Mouse (Mus musculus) MEL (cell line): ENCODE data around the gene Xrn1. TPM values are rescaled to one million over a fixed set of nuclear protein-coding genes. Genes with fewer than 3 reads are reported as not detected.

Source experiments
- DNase-seq: peaks from one replicate; pipeline ENCODE4 v3.0.0; 2011; ENCODE audit warnings: low read depth, low spot score
- H3K27ac ChIP-seq: 2 replicates; pipeline ENCODE4 v1.5.1; 2012; ENCODE audit warnings: low read depth, mild to moderate bottlenecking, control low read depth, low read length, moderate library complexity; ENCODE audit not compliant: control insufficient read depth
- H3K27me3 ChIP-seq, 2 experiments: fragments of 150-350 bp in 1 of 2; sonication (generic) in 1 of 2; 2 replicates each; pipeline ENCODE4 v1.6.1; 2012; ENCODE audit warnings: low read length in 2 of 2, mild to moderate bottlenecking in 2 of 2, improper control_type of control experiment in 1 of 2, moderate library complexity in 1 of 2; ENCODE audit not compliant: insufficient read depth in 2 of 2, control insufficient read depth in 1 of 2
- H3K36me3 ChIP-seq, 2 experiments: 2 replicates each; pipeline ENCODE4 v1.6.1; 2012 to 2014; ENCODE audit warnings: low read length in 2 of 2, improper control_type of control experiment in 1 of 2, inconsistent platforms in 1 of 2, mild to moderate bottlenecking in 1 of 2; ENCODE audit not compliant: insufficient read depth in 2 of 2, control insufficient read depth in 1 of 2
- H3K4me1 ChIP-seq, 2 experiments: fragments of 150-350 bp in 1 of 2; sonication (generic) in 1 of 2; 2 replicates each; pipeline ENCODE4 v1.6.1; 2012; ENCODE audit warnings: low read length in 2 of 2, improper control_type of control experiment in 1 of 2, mild to moderate bottlenecking in 1 of 2; ENCODE audit not compliant: insufficient read depth in 2 of 2, control insufficient read depth in 1 of 2
- H3K4me3 ChIP-seq, 2 experiments: fragments of 150-350 bp in 1 of 2; sonication (generic) in 1 of 2; 2 replicates each; pipeline ENCODE4 v1.5.1; 2012; ENCODE audit warnings: low read depth in 2 of 2, low read length in 2 of 2, mild to moderate bottlenecking in 2 of 2, moderate library complexity in 2 of 2, control low read depth in 1 of 2, improper control_type of control experiment in 1 of 2; ENCODE audit not compliant: control insufficient read depth in 1 of 2, insufficient read depth in 1 of 2
- H3K79me2 ChIP-seq: 2 replicates; pipeline ENCODE4 v1.6.1; 2012; ENCODE audit warnings: mild to moderate bottlenecking, low read length, moderate library complexity; ENCODE audit not compliant: control insufficient read depth, poor library complexity, insufficient read depth
- H3K9ac ChIP-seq: 2 replicates; pipeline ENCODE4 v1.6.1; 2012; ENCODE audit warnings: low read depth, mild to moderate bottlenecking, control low read depth, low read length, moderate library complexity; ENCODE audit not compliant: control insufficient read depth, poor library complexity, severe bottlenecking
- H3K9me3 ChIP-seq: fragments of 150-350 bp; sonication (generic); replicated peaks from 2 replicates; pipeline ENCODE4 v1.6.1; 2012; ENCODE audit warnings: mild to moderate bottlenecking, low read length, improper control_type of control experiment, moderate library complexity; ENCODE audit not compliant: insufficient read depth
- CHD1 ChIP-seq: IDR thresholded peaks from 2 replicates; pipeline ENCODE4 v1.6.1; 2012; ENCODE audit warnings: low read depth, mild to moderate bottlenecking, inconsistent platforms, low read length, improper control_type of control experiment
- CTCF ChIP-seq, 3 experiments: IDR thresholded peaks in 2 of 3; conservative IDR thresholded peaks in 1 of 3; 2 replicates each; pipeline ENCODE4 v1.5.1; 2011 to 2012; ENCODE audit warnings: low read length in 3 of 3, low read depth in 2 of 3, mild to moderate bottlenecking in 2 of 3, improper control_type of control experiment in 1 of 3, inconsistent platforms in 1 of 3, mixed read lengths in 1 of 3, moderate library complexity in 1 of 3; ENCODE audit not compliant: control insufficient read depth in 1 of 3, insufficient read depth in 1 of 3, poor library complexity in 1 of 3, severe bottlenecking in 1 of 3
- E2F4 ChIP-seq: IDR thresholded peaks from 2 replicates; pipeline ENCODE4 v1.6.1; 2011; ENCODE audit warnings: low read depth, low read length, improper control_type of control experiment, borderline replicate concordance
- EP300 ChIP-seq, 2 experiments: IDR thresholded peaks; 2 replicates each; pipeline ENCODE4 v1.6.1; 2011; ENCODE audit warnings: improper control_type of control experiment in 2 of 2, low read length in 2 of 2, low read depth in 1 of 2, mild to moderate bottlenecking in 1 of 2
- GABPA ChIP-seq: IDR thresholded peaks from 2 replicates; pipeline ENCODE4 v1.6.1; 2012; ENCODE audit warnings: low read depth, mild to moderate bottlenecking, inconsistent platforms, low read length, improper control_type of control experiment, moderate library complexity
- GATA1 ChIP-seq: IDR thresholded peaks from 2 replicates; pipeline ENCODE4 v1.6.1; 2011; ENCODE audit warnings: low read depth, low read length, improper control_type of control experiment
- JUND ChIP-seq: IDR thresholded peaks from 2 replicates; pipeline ENCODE4 v1.6.1; 2011; ENCODE audit warnings: low read depth, mild to moderate bottlenecking, improper control_type of control experiment, low read length
- KAT2A ChIP-seq: conservative IDR thresholded peaks from 2 replicates; pipeline ENCODE4 v1.6.1; 2012; ENCODE audit warnings: low read depth, low read length, improper control_type of control experiment, inconsistent platforms
- MAFK ChIP-seq: IDR thresholded peaks from 2 replicates; pipeline ENCODE4 v1.6.1; 2011; ENCODE audit warnings: low read depth, mild to moderate bottlenecking, low read length, improper control_type of control experiment, borderline replicate concordance
- MEF2A ChIP-seq: IDR thresholded peaks from 2 replicates; pipeline ENCODE4 v1.6.1; 2014; ENCODE audit warnings: low read depth, mild to moderate bottlenecking, inconsistent platforms, low read length, improper control_type of control experiment; ENCODE audit not compliant: poor library complexity, insufficient replicate concordance, severe bottlenecking; ENCODE audit errors: extremely low read depth
- MXI1 ChIP-seq: IDR thresholded peaks from 2 replicates; pipeline ENCODE4 v1.6.1; 2011; ENCODE audit warnings: mild to moderate bottlenecking, low read depth, low read length, improper control_type of control experiment
- MYB ChIP-seq: IDR thresholded peaks from 2 replicates; pipeline ENCODE4 v1.6.1; 2011; ENCODE audit warnings: mild to moderate bottlenecking, low read depth, low read length, improper control_type of control experiment
- NELFE ChIP-seq: IDR thresholded peaks from 2 replicates; pipeline ENCODE4 v1.6.1; 2011; ENCODE audit warnings: low read depth, low read length, improper control_type of control experiment
- NRF1 ChIP-seq: IDR thresholded peaks from 2 replicates; pipeline ENCODE4 v1.6.1; 2014; ENCODE audit warnings: low read depth, mild to moderate bottlenecking, inconsistent platforms, low read length, improper control_type of control experiment, moderate library complexity; ENCODE audit not compliant: poor library complexity, insufficient read depth, severe bottlenecking
- POLR2AphosphoS2 ChIP-seq: IDR thresholded peaks from 2 replicates; pipeline ENCODE4 v1.6.1; 2011; ENCODE audit warnings: low read length, improper control_type of control experiment
- POLR2AphosphoS5 ChIP-seq: IDR thresholded peaks from 2 replicates; pipeline ENCODE4 v1.6.1; 2012; ENCODE audit warnings: low read depth, borderline replicate concordance, mild to moderate bottlenecking, inconsistent platforms, low read length, moderate library complexity, mixed read lengths
- RAD21 ChIP-seq: IDR thresholded peaks from 2 replicates; pipeline ENCODE4 v1.6.1; 2011; ENCODE audit warnings: mild to moderate bottlenecking, low read depth, low read length, improper control_type of control experiment
- SIN3A ChIP-seq: IDR thresholded peaks from 2 replicates; pipeline ENCODE4 v1.6.1; 2012; ENCODE audit warnings: low read length, improper control_type of control experiment, inconsistent platforms
- SMC3 ChIP-seq: IDR thresholded peaks from 2 replicates; pipeline ENCODE4 v1.6.1; 2011; ENCODE audit warnings: low read depth, low read length, improper control_type of control experiment
- TAL1 ChIP-seq: IDR thresholded peaks from 2 replicates; pipeline ENCODE4 v1.6.1; 2012; ENCODE audit warnings: mild to moderate bottlenecking, inconsistent platforms, low read length, moderate library complexity, mixed read lengths
- TBP ChIP-seq: IDR thresholded peaks from 2 replicates; pipeline ENCODE4 v1.8.0; 2011; ENCODE audit warnings: low read depth, low read length, improper control_type of control experiment
- TCF12 ChIP-seq: IDR thresholded peaks from 2 replicates; pipeline ENCODE4 v1.6.1; 2014; ENCODE audit warnings: low read depth, mild to moderate bottlenecking, inconsistent platforms, low read length, improper control_type of control experiment, moderate library complexity
- UBTF ChIP-seq: IDR thresholded peaks from 2 replicates; pipeline ENCODE4 v1.6.1; 2012; ENCODE audit warnings: low read depth, mild to moderate bottlenecking, inconsistent platforms, low read length, improper control_type of control experiment, moderate library complexity, borderline replicate concordance; ENCODE audit not compliant: insufficient read depth
- USF1 ChIP-seq: IDR thresholded peaks from 2 replicates; pipeline ENCODE4 v1.6.1; 2014; ENCODE audit warnings: low read depth, mild to moderate bottlenecking, inconsistent platforms, low read length, improper control_type of control experiment, moderate library complexity
- USF2 ChIP-seq, 2 experiments: IDR thresholded peaks; 2 replicates each; pipeline ENCODE4 v1.6.1; 2011 to 2012; ENCODE audit warnings: improper control_type of control experiment in 2 of 2, low read length in 2 of 2, borderline replicate concordance in 1 of 2, inconsistent platforms in 1 of 2, low read depth in 1 of 2, mild to moderate bottlenecking in 1 of 2; ENCODE audit not compliant: insufficient read depth in 1 of 2
- ZC3H11A ChIP-seq: IDR thresholded peaks from 2 replicates; pipeline ENCODE4 v1.6.1; 2012; ENCODE audit warnings: low read depth, mild to moderate bottlenecking, inconsistent platforms, low read length, improper control_type of control experiment
- ZKSCAN1 ChIP-seq: IDR thresholded peaks from 2 replicates; pipeline ENCODE4 v1.6.1; 2012; ENCODE audit warnings: low read depth, mild to moderate bottlenecking, inconsistent platforms, low read length, improper control_type of control experiment, moderate library complexity
- ZNF384 ChIP-seq: IDR thresholded peaks from 2 replicates; pipeline ENCODE4 v1.6.1; 2012; ENCODE audit warnings: low read depth, mild to moderate bottlenecking, inconsistent platforms, low read length, improper control_type of control experiment
- polyA plus RNA-seq, 2 experiments: library from polyadenylated mRNA; stranded (reverse) in 1 of 2; unstranded in 1 of 2; fragments of >175 nt in 1 of 2; fragments of >200 nt in 1 of 2; gene quantifications; 2 replicates each; pipeline versions ENCODE4 v1.2.1 to v1.2.4; 2012; ENCODE audit warnings: low replicate concordance in 2 of 2, low read depth in 1 of 2; ENCODE audit not compliant: insufficient read length in 2 of 2, insufficient read depth in 1 of 2, missing spikeins in 1 of 2
- total RNA-seq: library from RNA; depleted of rRNA; stranded (reverse); fragments of 300-350 nt; gene quantifications from 2 replicates; pipeline ENCODE4 v1.2.3, GENCODE M21; 2012

Gene Xrn1
- total and polyA plus RNA-seq, 3 experiments: 7.6 to 8.3 TPM; not detected in 1

DNA sequence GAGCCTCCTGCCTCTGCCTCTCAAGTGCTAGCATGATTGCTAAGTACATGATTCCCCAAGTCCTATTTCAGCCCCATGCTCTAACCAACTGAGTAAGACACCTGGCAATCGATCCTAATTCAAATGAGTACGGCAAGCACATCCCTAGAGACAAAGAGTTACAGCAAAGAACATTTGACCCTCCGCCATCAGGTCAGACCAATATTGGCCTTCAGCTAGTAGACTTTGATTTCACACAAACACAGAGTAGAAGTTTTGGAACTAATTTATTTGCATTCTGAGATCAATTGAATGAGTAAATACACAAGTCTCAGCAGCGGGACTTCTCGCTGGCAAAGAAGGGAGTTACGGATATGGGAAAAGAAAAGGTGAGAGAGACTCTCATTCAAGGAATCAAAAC, 130.7 kb downstream of the Xrn1 start:
- Histone ChIP-seq H3K36me3 (peaks cover 0 to 2% of the 10 kb centered on the region in 2 experiments; a peak in 2 of 4 replicates), H3K27me3 (no peaks in the 10 kb centered on the region), H3K27ac (no peak overlapping the region), H3K4me3 (no peak overlapping the region), H3K9ac (no peak overlapping the region), H3K4me1 (peaks cover 0 to 2% of the 10 kb centered on the region in 2 experiments; a peak in 1 of 4 replicates), H3K9me3 (no peaks in the 10 kb centered on the region), H3K79me2 (no peaks in the 10 kb centered on the region)
- no peak for TF ChIP-seq CTCF (IDR thresholded peaks at IDR 0.05 in 2 of 3, conservative IDR thresholded peaks at IDR 0.05 in 1 of 3; ENCODE audit: control insufficient read depth in 1 of 3, insufficient read depth in 1 of 3, low read depth in 2 of 3, low read length in 3 of 3, poor library complexity in 1 of 3, severe bottlenecking in 1 of 3)
- TF ChIP-seq MAFK: no peak
- no peak for TF ChIP-seq E2F4
- no peak for TF ChIP-seq NRF1
- no peak for TF ChIP-seq ZKSCAN1
- TF ChIP-seq TBP: no peak
- TF ChIP-seq GABPA: no peak
- TF ChIP-seq SIN3A: no peak
- no peak for TF ChIP-seq POLR2AphosphoS2
- TF ChIP-seq JUND: no peak
- no peak for TF ChIP-seq USF2 (IDR thresholded peaks at IDR 0.05; ENCODE audit: borderline replicate concordance in 1 of 2, insufficient read depth in 1 of 2, low read depth in 1 of 2, low read length in 2 of 2)
- no peak for TF ChIP-seq EP300 (IDR thresholded peaks at IDR 0.05; ENCODE audit: low read depth in 1 of 2, low read length in 2 of 2)
- TF ChIP-seq ZC3H11A: no peak
- no peak for TF ChIP-seq POLR2AphosphoS5
- no peak for TF ChIP-seq TCF12
- no peak for TF ChIP-seq RAD21
- TF ChIP-seq TAL1: no peak
- TF ChIP-seq MYB: no peak
- TF ChIP-seq MEF2A: no peak
- no peak for TF ChIP-seq GATA1
- no peak for DNase-seq

DNA sequence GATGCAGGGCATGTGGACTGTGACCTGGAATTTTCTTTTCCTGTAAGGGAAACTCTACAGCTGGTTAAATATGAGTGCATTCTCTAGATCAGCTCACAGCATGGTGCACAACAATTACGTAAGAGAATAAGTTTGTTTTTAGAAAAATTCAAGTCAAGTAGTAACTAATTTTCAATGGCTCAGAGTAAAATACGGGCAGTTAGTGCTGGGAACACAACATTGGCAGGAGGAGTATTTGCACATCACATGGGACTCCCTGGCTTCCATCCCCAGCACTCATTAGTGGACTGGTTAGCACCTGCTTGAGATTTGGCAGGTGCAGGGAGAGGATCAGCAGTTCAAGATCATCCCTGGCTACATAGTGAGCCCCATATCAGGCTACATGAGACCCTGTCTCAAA, 133.1 kb downstream of the Xrn1 start:
- no peak for DNase-seq
- no peak overlapping the region for H3K9ac ChIP-seq
- peaks cover 0 to 2% of the 10 kb centered on the region in 2 experiments; a peak in 2 of 4 replicates for H3K36me3 ChIP-seq
- no peaks in the 10 kb centered on the region for H3K9me3 ChIP-seq
- no peaks in the 10 kb centered on the region for H3K27me3 ChIP-seq
- no peak overlapping the region for H3K4me3 ChIP-seq
- H3K27ac ChIP-seq: no peak overlapping the region
- TF ChIP-seq MAFK (no peak), ZC3H11A (no peak), MXI1 (no peak), UBTF (no peak), NRF1 (no peak), ZNF384 (no peak), CHD1 (no peak), USF2 (IDR thresholded peaks at IDR 0.05; ENCODE audit: borderline replicate concordance in 1 of 2, insufficient read depth in 1 of 2, low read depth in 1 of 2, low read length in 2 of 2) (no peak), TBP (no peak), EP300 (IDR thresholded peaks at IDR 0.05; ENCODE audit: low read depth in 1 of 2, low read length in 2 of 2) (no peak), USF1 (no peak), MYB (no peak), JUND (no peak), POLR2AphosphoS5 (no peak), TAL1 (no peak), KAT2A (no peak), NELFE (no peak), SMC3 (no peak), ZKSCAN1 (no peak), E2F4 (no peak)
- no peaks in the 10 kb centered on the region for H3K79me2 ChIP-seq
- peaks cover 0 to 2% of the 10 kb centered on the region in 2 experiments; a peak in 1 of 4 replicates for H3K4me1 ChIP-seq
